Mouse (Mus musculus): ENCODE results near the gene Gm17606. TPM values are rescaled to one million over a fixed set of nuclear protein-coding genes. Genes with fewer than 3 reads are reported as not detected.
"Not testable (repeated sequence)": the region's sequence is repeated elsewhere in the genome, so short reads cannot be mapped to it uniquely, and the experiment has no call there.

Gene Gm17606
- polyA plus RNA-seq, 1 experiment from 2014 or later = not detected

- Histone ChIP-seq H3K36me3 (replicated peaks; ENCODE audit: control insufficient read depth, insufficient read depth, low read depth, low read length) (no peaks in the 10 kb centered on the region), H3K9ac (replicated peaks; ENCODE audit: low read length) (peak overlapping the region; percentile 83), H3K27me3 (ENCODE audit: control insufficient read depth, insufficient read depth, low read length) (no peaks in the 10 kb centered on the region), H3K4me2 (ENCODE audit: low read depth, low read length) (peak overlapping the region; percentile 52), H3K9me3 (replicated peaks; ENCODE audit: control insufficient read depth, low read length) (no peaks in the 10 kb centered on the region), H3K4me1 (ENCODE audit: control insufficient read depth, insufficient read depth, low read length) (no peaks in the 10 kb centered on the region), H3K27ac (replicated peaks; ENCODE audit: low read depth, low read length) (peak overlapping the region; percentile 72), H3K4me3 (ENCODE audit: low read depth, low read length) (peak overlapping the region; percentile 61)
- ATAC-seq (replicated peaks; ENCODE audit: insufficient number of reproducible peaks, low FRiP score, low TSS enrichment, low read depth) (peak; percentile 99), DNase-seq (ENCODE audit: low spot score) (peak; percentile 98)
- under 1% methylated on average over 46 of the region's 46 CpGs for WGBS
These were observed 37.6 kb upstream of the Gm17606 start for GRCm38 (mm10) chr14:54603038-54603654.

- no peak for DNase-seq (ENCODE audit: low spot score)
These were observed 37.1 kb upstream of the Gm17606 start for GRCm38 (mm10) chr14:54603686-54604085.

GRCm38 (mm10) chr14:54605752-54606321, 34.9 kb upstream of the Gm17606 start, which contains the start of gene 4931414P19Rik:
TSS of gene 4931414P19Rik (minus strand) at chr14:54605993.
- H3K9ac ChIP-seq (replicated peaks; ENCODE audit: low read length) = peak within 1 kb of the TSS; percentile 68
- peak within 1 kb of the TSS; percentile 53 for H3K4me2 ChIP-seq (ENCODE audit: low read depth, low read length)
- no peaks in the 10 kb centered on the region for H3K27me3 ChIP-seq (ENCODE audit: control insufficient read depth, insufficient read depth, low read length)
- no peaks in the 10 kb centered on the region for H3K4me1 ChIP-seq (ENCODE audit: control insufficient read depth, insufficient read depth, low read length)
- 0 out of 2 replicates have a peak within 1 kb of the TSS, but pooled peaks have one; percentile 28 for H3K27ac ChIP-seq (replicated peaks; ENCODE audit: low read depth, low read length)
- H3K9me3 ChIP-seq (replicated peaks; ENCODE audit: control insufficient read depth, low read length) = no peaks in the 10 kb centered on the region
- WGBS = under 1% methylated on average over 39 of the region's 39 CpGs
- no peaks in the 10 kb centered on the region for H3K36me3 ChIP-seq (replicated peaks; ENCODE audit: control insufficient read depth, insufficient read depth, low read depth, low read length)
- peak within 1 kb of the TSS; percentile 49 for H3K4me3 ChIP-seq (ENCODE audit: low read depth, low read length)
- peak; percentile 85 for DNase-seq (ENCODE audit: low spot score)
- no peak; the same call in 1 of the 2 replicates for ATAC-seq (replicated peaks; ENCODE audit: insufficient number of reproducible peaks, low FRiP score, low TSS enrichment, low read depth)

More at GRCm38 (mm10) chr14:54603686-54604085, 37.1 kb upstream of the Gm17606 start:
- peak overlapping the region; percentile 61 for H3K4me3 ChIP-seq (ENCODE audit: low read depth, low read length)
- peak overlapping the region; percentile 58 for H3K27ac ChIP-seq (replicated peaks; ENCODE audit: low read depth, low read length)
- no peak for ATAC-seq (replicated peaks; ENCODE audit: insufficient number of reproducible peaks, low FRiP score, low TSS enrichment, low read depth)
- no peaks in the 10 kb centered on the region for H3K9me3 ChIP-seq (replicated peaks; ENCODE audit: control insufficient read depth, low read length)
- H3K27me3 ChIP-seq (ENCODE audit: control insufficient read depth, insufficient read depth, low read length) = no peaks in the 10 kb centered on the region
- peak overlapping the region; percentile 26 for H3K4me2 ChIP-seq (ENCODE audit: low read depth, low read length)
- no peaks in the 10 kb centered on the region for H3K36me3 ChIP-seq (replicated peaks; ENCODE audit: control insufficient read depth, insufficient read depth, low read depth, low read length)
- H3K4me1 ChIP-seq (ENCODE audit: control insufficient read depth, insufficient read depth, low read length) = no peaks in the 10 kb centered on the region
- peak overlapping the region; percentile 30 for H3K9ac ChIP-seq (replicated peaks; ENCODE audit: low read length)
- WGBS = 85% methylated on average over 8 of the region's 8 CpGs

- H3K27me3 ChIP-seq (ENCODE audit: control insufficient read depth, insufficient read depth, low read length) = no peaks in the 10 kb centered on the region
- no peak overlapping the region for H3K4me3 ChIP-seq (ENCODE audit: low read depth, low read length)
- no peaks in the 10 kb centered on the region for H3K9me3 ChIP-seq (replicated peaks; ENCODE audit: control insufficient read depth, low read length)
- H3K4me2 ChIP-seq (ENCODE audit: low read depth, low read length) = no peak overlapping the region
- ATAC-seq (replicated peaks; ENCODE audit: insufficient number of reproducible peaks, low FRiP score, low TSS enrichment, low read depth) (no peak), DNase-seq (ENCODE audit: low spot score) (no peak)
- H3K36me3 ChIP-seq (replicated peaks; ENCODE audit: control insufficient read depth, insufficient read depth, low read depth, low read length) = peaks cover 3% of the 10 kb centered on the region; the same call in 1 of the 2 replicates
- no peaks in the 10 kb centered on the region for H3K4me1 ChIP-seq (ENCODE audit: control insufficient read depth, insufficient read depth, low read length)
- WGBS = 52% methylated on average over 8 of the region's 8 CpGs
- H3K9ac ChIP-seq (replicated peaks; ENCODE audit: low read length) = no peak overlapping the region
- H3K27ac ChIP-seq (replicated peaks; ENCODE audit: low read depth, low read length) = no peak overlapping the region
These were observed 33.5 kb upstream of the Gm17606 start for GRCm38 (mm10) chr14:54607226-54607625.

- ATAC-seq (replicated peaks; ENCODE audit: insufficient number of reproducible peaks, low FRiP score, low TSS enrichment, low read depth) (no peak), DNase-seq (ENCODE audit: low spot score) (no peak)
- Histone ChIP-seq H3K9ac (replicated peaks; ENCODE audit: low read length) (no peak overlapping the region), H3K9me3 (replicated peaks; ENCODE audit: control insufficient read depth, low read length) (no peaks in the 10 kb centered on the region), H3K36me3 (replicated peaks; ENCODE audit: control insufficient read depth, insufficient read depth, low read depth, low read length) (peaks cover 3% of the 10 kb centered on the region), H3K27me3 (ENCODE audit: control insufficient read depth, insufficient read depth, low read length) (no peaks in the 10 kb centered on the region), H3K4me1 (ENCODE audit: control insufficient read depth, insufficient read depth, low read length) (no peaks in the 10 kb centered on the region), H3K4me3 (ENCODE audit: low read depth, low read length) (no peak overlapping the region), H3K4me2 (ENCODE audit: low read depth, low read length) (no peak overlapping the region), H3K27ac (replicated peaks; ENCODE audit: low read depth, low read length) (no peak overlapping the region)
- 74% methylated on average over 4 of the region's 4 CpGs for WGBS
These were observed 31.5 kb upstream of the Gm17606 start for GRCm38 (mm10) chr14:54609245-54609644.

- WGBS = 75% methylated on average over 4 of the region's 4 CpGs
- no peaks in the 10 kb centered on the region for H3K9me3 ChIP-seq (replicated peaks; ENCODE audit: control insufficient read depth, low read length)
- no peak overlapping the region for H3K4me2 ChIP-seq (ENCODE audit: low read depth, low read length)
- H3K27me3 ChIP-seq (ENCODE audit: control insufficient read depth, insufficient read depth, low read length) = no peaks in the 10 kb centered on the region
- no peak overlapping the region for H3K9ac ChIP-seq (replicated peaks; ENCODE audit: low read length)
- DNase-seq (ENCODE audit: low spot score) = peak; percentile 48
- H3K4me3 ChIP-seq (ENCODE audit: low read depth, low read length) = no peak overlapping the region
- ATAC-seq (replicated peaks; ENCODE audit: insufficient number of reproducible peaks, low FRiP score, low TSS enrichment, low read depth) = no peak
- H3K27ac ChIP-seq (replicated peaks; ENCODE audit: low read depth, low read length) = no peak overlapping the region
- no peaks in the 10 kb centered on the region for H3K4me1 ChIP-seq (ENCODE audit: control insufficient read depth, insufficient read depth, low read length)
- peaks cover 3% of the 10 kb centered on the region for H3K36me3 ChIP-seq (replicated peaks; ENCODE audit: control insufficient read depth, insufficient read depth, low read depth, low read length)
These were observed 30.8 kb upstream of the Gm17606 start for GRCm38 (mm10) chr14:54609962-54610361.

GRCm38 (mm10) chr14:54610648-54611047, 30.1 kb upstream of the Gm17606 start:
- Histone ChIP-seq H3K27ac (replicated peaks; ENCODE audit: low read depth, low read length) (no peak overlapping the region), H3K4me1 (ENCODE audit: control insufficient read depth, insufficient read depth, low read length) (no peaks in the 10 kb centered on the region), H3K36me3 (replicated peaks; ENCODE audit: control insufficient read depth, insufficient read depth, low read depth, low read length) (peaks cover 5% of the 10 kb centered on the region), H3K4me2 (ENCODE audit: low read depth, low read length) (no peak overlapping the region), H3K27me3 (ENCODE audit: control insufficient read depth, insufficient read depth, low read length) (no peaks in the 10 kb centered on the region), H3K9ac (replicated peaks; ENCODE audit: low read length) (no peak overlapping the region), H3K9me3 (replicated peaks; ENCODE audit: control insufficient read depth, low read length) (no peaks in the 10 kb centered on the region), H3K4me3 (ENCODE audit: low read depth, low read length) (no peak overlapping the region)
- DNase-seq (ENCODE audit: low spot score) = no peak
- 82% methylated on average over 6 of the region's 6 CpGs for WGBS
- ATAC-seq (replicated peaks; ENCODE audit: insufficient number of reproducible peaks, low FRiP score, low TSS enrichment, low read depth) = no peak

- H3K4me2 ChIP-seq (ENCODE audit: low read depth, low read length); H3K9ac ChIP-seq (replicated peaks; ENCODE audit: low read length); H3K27me3 ChIP-seq (ENCODE audit: control insufficient read depth, insufficient read depth, low read length); ATAC-seq (replicated peaks; ENCODE audit: insufficient number of reproducible peaks, low FRiP score, low TSS enrichment, low read depth); H3K4me1 ChIP-seq (ENCODE audit: control insufficient read depth, insufficient read depth, low read length); H3K27ac ChIP-seq (replicated peaks; ENCODE audit: low read depth, low read length); DNase-seq (ENCODE audit: low spot score); H3K36me3 ChIP-seq (replicated peaks; ENCODE audit: control insufficient read depth, insufficient read depth, low read depth, low read length); H3K9me3 ChIP-seq (replicated peaks; ENCODE audit: control insufficient read depth, low read length); H3K4me3 ChIP-seq (ENCODE audit: low read depth, low read length): not testable (repeated sequence)
- WGBS = 92% methylated on average over 14 of the region's 16 CpGs
These were observed 26.6 kb upstream of the Gm17606 start for GRCm38 (mm10) chr14:54614130-54614529.
